Mouse (Mus musculus) ES-Bruce4 (cell line): Measurements from ENCODE around the gene Smok3b. TPM values are rescaled to one million over a fixed set of nuclear protein-coding genes. Genes with fewer than 3 reads are reported as not detected.
"Not testable (repeated sequence)": the region's sequence is repeated elsewhere in the genome, so short reads cannot be mapped to it uniquely, and the experiment has no call there.

ENCODE experiments used
- H3K27ac ChIP-seq: 2 replicates; pipeline ENCODE4 v1.5.1; 2012; ENCODE audit warnings: low read length, inconsistent platforms; ENCODE audit not compliant: insufficient read depth
- H3K27me3 ChIP-seq: 2 replicates; pipeline ENCODE4 v1.6.1; 2012; ENCODE audit warnings: mild to moderate bottlenecking, low read length, inconsistent platforms; ENCODE audit not compliant: control insufficient read depth, poor library complexity, insufficient read depth, severe bottlenecking
- H3K36me3 ChIP-seq: 2 replicates; pipeline ENCODE4 v1.6.1; 2012; ENCODE audit warnings: inconsistent platforms, mild to moderate bottlenecking, low read length, moderate library complexity; ENCODE audit not compliant: control insufficient read depth, poor library complexity, insufficient read depth, severe bottlenecking
- H3K4me1 ChIP-seq: one replicate; pipeline ENCODE4 v1.8.1; 2011; ENCODE audit warnings: low read length; ENCODE audit not compliant: control insufficient read depth, insufficient read depth
- H3K4me3 ChIP-seq: 2 replicates; pipeline ENCODE4 v1.5.1; 2011; ENCODE audit warnings: low read depth, mild to moderate bottlenecking, low read length
- H3K9ac ChIP-seq: 2 replicates; pipeline ENCODE4 v1.6.1; 2012; ENCODE audit warnings: low read depth, mild to moderate bottlenecking, inconsistent platforms; ENCODE audit not compliant: poor library complexity, severe bottlenecking
- H3K9me3 ChIP-seq: replicated peaks from 2 replicates; pipeline ENCODE4 v1.6.1; 2012; ENCODE audit warnings: mild to moderate bottlenecking, low read length, inconsistent platforms; ENCODE audit not compliant: control insufficient read depth, poor library complexity, insufficient read depth, severe bottlenecking
- CTCF ChIP-seq: IDR thresholded peaks from one replicate; pipeline ENCODE4 v1.8.1; 2011; ENCODE audit warnings: low read depth, low read length
- EP300 ChIP-seq: IDR thresholded peaks from 2 replicates; pipeline ENCODE4 v1.6.1; 2011; ENCODE audit warnings: low read depth, low read length; ENCODE audit not compliant: insufficient read depth
- POLR2A ChIP-seq: IDR thresholded peaks from one replicate; pipeline ENCODE4 v1.8.1; 2011; ENCODE audit warnings: low read length; ENCODE audit not compliant: insufficient read depth
- polyA plus RNA-seq: library from polyadenylated mRNA; stranded (reverse); fragments of >200 nt; gene quantifications from 2 replicates; pipeline ENCODE4 v1.2.4, GENCODE M21; 2011; ENCODE audit warnings: low read depth; ENCODE audit not compliant: missing spikeins, insufficient read depth, insufficient read length

The Smok3b gene
- polyA plus RNA-seq, 1 experiment: not detected

- no peak overlapping the region for H3K9ac ChIP-seq
- H3K9me3 ChIP-seq: no peaks in the 10 kb centered on the region
- H3K27me3 ChIP-seq: no peaks in the 10 kb centered on the region
- TF ChIP-seq CTCF (no peak), POLR2A (no peak), EP300 (no peak)
- no peaks in the 10 kb centered on the region for H3K36me3 ChIP-seq
- no peak overlapping the region for H3K27ac ChIP-seq
- H3K4me3 ChIP-seq: no peak overlapping the region
- H3K4me1 ChIP-seq: no peaks in the 10 kb centered on the region
Measured at GRCm38 (mm10) chr5:138016997-138017396, 4.2 kb upstream of the Smok3b start.

- not testable (repeated sequence) for H3K4me1 ChIP-seq, H3K27ac ChIP-seq, H3K36me3 ChIP-seq, H3K4me3 ChIP-seq, H3K9ac ChIP-seq, H3K9me3 ChIP-seq, H3K27me3 ChIP-seq
Measured at GRCm38 (mm10) chr5:138019577-138019976, 1.7 kb upstream of the Smok3b start.

- not testable (repeated sequence) for H3K27me3 ChIP-seq, H3K9me3 ChIP-seq, H3K4me3 ChIP-seq, H3K36me3 ChIP-seq, H3K9ac ChIP-seq, H3K27ac ChIP-seq, H3K4me1 ChIP-seq
Measured at GRCm38 (mm10) chr5:138052894-138053293, 31.7 kb downstream of the Smok3b start, which contains the start of gene Smok3c. Gene Smok3c (plus strand): TSS chr5:138053194.

- no peak overlapping the region for H3K4me3 ChIP-seq
- no peak overlapping the region for H3K9ac ChIP-seq
- H3K27me3 ChIP-seq: no peaks in the 10 kb centered on the region
- no peaks in the 10 kb centered on the region for H3K4me1 ChIP-seq
- no peak overlapping the region for H3K27ac ChIP-seq
- no peaks in the 10 kb centered on the region for H3K9me3 ChIP-seq
- no peak for TF ChIP-seq POLR2A
- no peak for TF ChIP-seq CTCF
- TF ChIP-seq EP300: no peak
- H3K36me3 ChIP-seq: no peaks in the 10 kb centered on the region
Measured at GRCm38 (mm10) chr5:138073803-138074202, 52.6 kb downstream of the Smok3b start.

- H3K4me1 ChIP-seq: no peaks in the 10 kb centered on the region
- H3K9me3 ChIP-seq: no peaks in the 10 kb centered on the region
- no peaks in the 10 kb centered on the region for H3K27me3 ChIP-seq
- H3K4me3 ChIP-seq: no peak overlapping the region
- no peak overlapping the region for H3K9ac ChIP-seq
- no peak overlapping the region for H3K27ac ChIP-seq
- TF ChIP-seq CTCF (no peak), EP300 (no peak), POLR2A (no peak)
- no peaks in the 10 kb centered on the region for H3K36me3 ChIP-seq
Measured at GRCm38 (mm10) chr5:138075684-138076083, 54.5 kb downstream of the Smok3b start.

- Histone ChIP-seq H3K9ac (no peak overlapping the region), H3K4me3 (no peak overlapping the region), H3K27ac (no peak overlapping the region), H3K27me3 (no peaks in the 10 kb centered on the region), H3K36me3 (no peaks in the 10 kb centered on the region), H3K9me3 (no peaks in the 10 kb centered on the region), H3K4me1 (no peaks in the 10 kb centered on the region)
- TF ChIP-seq EP300 (no peak), CTCF (no peak), POLR2A (no peak)
Measured at GRCm38 (mm10) chr5:138076148-138076547, 54.9 kb downstream of the Smok3b start.
